24 mouse cellular contexts compared by ENCODE assay signal in the genomic region with DNA sequence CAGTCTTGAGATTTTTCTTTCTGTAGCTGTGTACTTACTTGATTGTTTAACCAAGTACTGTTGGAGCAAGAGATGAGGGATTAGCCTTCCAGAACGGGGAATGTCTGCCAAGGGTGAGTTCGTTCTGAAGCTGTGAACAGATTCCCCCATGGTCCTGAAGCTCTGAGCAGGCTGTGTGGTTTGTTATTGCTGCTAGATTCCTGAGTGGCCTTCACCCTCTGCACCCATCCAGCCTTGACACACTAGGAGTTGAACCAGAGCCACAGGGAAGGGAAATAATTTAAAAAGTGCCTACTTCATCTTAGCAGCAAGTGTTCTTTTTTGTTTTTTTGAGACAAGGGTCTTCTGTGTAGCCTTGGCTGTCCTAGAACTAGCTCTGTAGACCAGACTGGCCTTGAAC. TPM values are rescaled to one million over a fixed set of nuclear protein-coding genes. Genes with fewer than 3 reads are reported as not detected.
A peak's percentile ranks its signal among the peaks of the same experiment; 100 is the strongest.
DNase-seq lines count a peak whose midpoint lies in the region; ATAC-seq lines count a peak whose summit lies in the region.
"Had no signal": no experiment of that assay in that cellular context is flagged by ENCODE, and none has a peak within 500 bp of the region (broad histone marks: within the 10 kb centered on the region; RNA-seq: fewer than 3 reads in every experiment).

No protein-coding gene starts in this region.

- no peak overlapping the region for H3K4me3 ChIP-seq in liver, embryonic 12.5 days
- no peak overlapping the region for H3K4me3 ChIP-seq in forebrain, embryonic 14.5 days (ENCODE audit: low read depth, low read length)
- H3K4me3 ChIP-seq: embryonic facial prominence, embryonic 15.5 days; erythroblast, embryonic 14.5 days; forebrain, embryonic 10.5 days; forebrain, embryonic 15.5 days; heart, embryonic 10.5 days; hindbrain, embryonic 12.5 days had no signal

- H3K4me1 ChIP-seq in liver, embryonic 12.5 days, result peaks cover 93% of the 10 kb centered on the region
- H3K4me1 ChIP-seq in forebrain, embryonic 14.5 days (ENCODE audit: control insufficient read depth, insufficient read depth, low read length), result no peaks in the 10 kb centered on the region
- H3K4me1 ChIP-seq: forebrain, embryonic 10.5 days; forebrain, embryonic 15.5 days; hindbrain, embryonic 12.5 days had no signal

- H3K9ac ChIP-seq in liver, embryonic 12.5 days, result no peak overlapping the region
- H3K9ac ChIP-seq in forebrain, embryonic 14.5 days (ENCODE audit: low read length), result no peak overlapping the region
- H3K9ac ChIP-seq: embryonic facial prominence, embryonic 15.5 days; forebrain, embryonic 15.5 days; hindbrain, embryonic 12.5 days had no signal

- peak overlapping the region; percentile 1; the same call in 1 of the 2 replicates for H3K27ac ChIP-seq in liver, embryonic 12.5 days
- no peak overlapping the region for H3K27ac ChIP-seq in forebrain, embryonic 14.5 days (ENCODE audit: low read depth, low read length)
- H3K27ac ChIP-seq: embryonic facial prominence, embryonic 15.5 days; forebrain, embryonic 10.5 days; forebrain, embryonic 15.5 days; heart, embryonic 10.5 days; hindbrain, embryonic 12.5 days had no signal

- no peak overlapping the region for H3K4me2 ChIP-seq in liver, embryonic 12.5 days
- H3K4me2 ChIP-seq in forebrain, embryonic 14.5 days (ENCODE audit: low read length), result no peak overlapping the region
- H3K4me2 ChIP-seq: embryonic facial prominence, embryonic 15.5 days; forebrain, embryonic 15.5 days; hindbrain, embryonic 12.5 days had no signal

- H3K27me3 ChIP-seq in liver, embryonic 12.5 days (replicated peaks), result no peaks in the 10 kb centered on the region
- H3K27me3 ChIP-seq in forebrain, embryonic 14.5 days (replicated peaks; ENCODE audit: control insufficient read depth, insufficient read depth, low read length), result no peaks in the 10 kb centered on the region
- H3K27me3 ChIP-seq: embryonic facial prominence, embryonic 15.5 days; forebrain, embryonic 15.5 days; hindbrain, embryonic 12.5 days had no signal

- H3K9me3 ChIP-seq in liver, embryonic 12.5 days (replicated peaks), result no peaks in the 10 kb centered on the region
- H3K9me3 ChIP-seq in forebrain, embryonic 14.5 days (replicated peaks; ENCODE audit: control insufficient read depth, low read length), result no peaks in the 10 kb centered on the region
- H3K9me3 ChIP-seq: embryonic facial prominence, embryonic 15.5 days; forebrain, embryonic 10.5 days; forebrain, embryonic 15.5 days; heart, embryonic 10.5 days; hindbrain, embryonic 12.5 days had no signal

- no peak for DNase-seq in liver
- DNase-seq in adrenal gland, postnatal 14 days, result peak; percentile 32
- DNase-seq in adrenal gland, postnatal 36 days, result peak; percentile 30 to 55
- DNase-seq in forebrain, embryonic 14.5 days (ENCODE audit: low spot score), result no peak
- DNase-seq: cerebellum, adult 11 months; cerebellum, adult 8-10 months; cerebellum, postnatal 14 days; embryo, embryonic 11 days; gastrocnemius, postnatal 36 days; heart, adult 18-20 months; heart, postnatal 10 days; heart, postnatal 4 days had no signal

- no peak for ATAC-seq in liver, embryonic 12.5 days
- no peak for ATAC-seq in megakaryocyte-erythroid progenitor cell, adult 5-6 weeks (replicated peaks; ENCODE audit: low FRiP score, low TSS enrichment, poor library complexity, severe bottlenecking)
- ATAC-seq in forebrain, embryonic 14.5 days, result no peak
- ATAC-seq: forebrain, embryonic 15.5 days; hindbrain, embryonic 16.5 days had no signal

- peaks cover 100% of the 10 kb centered on the region for H3K36me3 ChIP-seq in liver, embryonic 12.5 days
- peaks cover 25% of the 10 kb centered on the region for H3K36me3 ChIP-seq in forebrain, embryonic 14.5 days (ENCODE audit: control insufficient read depth, insufficient read depth, low read length)

- 87% methylated on average over 2 of the region's 2 CpGs for WGBS in liver, embryonic 12.5 days (ENCODE audit: insufficient replicate concordance)
- WGBS in forebrain, embryonic 14.5 days, result 87% methylated on average over 2 of the region's 2 CpGs

RNA-seq across cellular contexts. Expression of a gene that starts 21.7 kb away (rescaled TPM):
- polyA plus RNA-seq in liver, embryonic 12.5 days (2016; fragmentation: Nextera tagmentation; extraction: Ambion mirVana), result 159 and 164 TPM in 2 replicates
- 46.2 and 49.6 TPM in 2 replicates for total RNA-seq in adrenal gland, postnatal 14 days (2021)
- 10 to 100 TPM; 41.8 to 42.9 TPM for total RNA-seq in adrenal gland, postnatal 36 days (2021)
- 59.0 and 64.0 TPM in 2 replicates for total RNA-seq in megakaryocyte-erythroid progenitor cell, adult 5-6 weeks (2014; fragmentation: Nextera tagmentation)
- 14.0 and 21.1 TPM in 2 replicates for total RNA-seq in megakaryocyte-erythroid progenitor cell, adult 5-6 weeks (2017)
- 81.2 and 82.1 TPM in 2 replicates for polyA plus RNA-seq in forebrain, embryonic 14.5 days (2014; fragmentation: Nextera tagmentation; extraction: Ambion mirVana)

RNA-seq across cellular contexts. Expression of a gene that starts 26.3 kb away (rescaled TPM):
- polyA plus RNA-seq in liver, embryonic 12.5 days (2016; fragmentation: Nextera tagmentation; extraction: Ambion mirVana), result 0.15 and 0.19 TPM in 2 replicates
- 0.22 and 0.38 TPM in 2 replicates for total RNA-seq in adrenal gland, postnatal 14 days (2021)
- under 1 TPM; 0.30 TPM for total RNA-seq in adrenal gland, postnatal 36 days (2021)
- not detected in 2 replicates for total RNA-seq in megakaryocyte-erythroid progenitor cell, adult 5-6 weeks (2014; fragmentation: Nextera tagmentation)
- not detected in 2 replicates for total RNA-seq in megakaryocyte-erythroid progenitor cell, adult 5-6 weeks (2017)
- 0.10 TPM in 1 of 2 replicates, not detected in the other for polyA plus RNA-seq in forebrain, embryonic 14.5 days (2014; fragmentation: Nextera tagmentation; extraction: Ambion mirVana)
- total RNA-seq: common myeloid progenitor, adult 5-6 weeks; gastrocnemius, adult 8-10 months; gastrocnemius, postnatal 36 days; heart, adult 18-20 months had no signal
- polyA plus RNA-seq: erythroblast, embryonic 14.5 days; inflammation-experienced regulatory T-cells, adult 6 months had no signal

RNA-seq across cellular contexts. Expression of a gene that starts 28.8 kb away (rescaled TPM):
- polyA plus RNA-seq in liver, embryonic 12.5 days (2016; fragmentation: Nextera tagmentation; extraction: Ambion mirVana), result 55.0 and 65.0 TPM in 2 replicates
- total RNA-seq in adrenal gland, postnatal 14 days (2021), result 186 and 200 TPM in 2 replicates
- total RNA-seq in adrenal gland, postnatal 36 days (2021), result 100 to 1,000 TPM; 265 to 371 TPM
- 43.7 and 54.2 TPM in 2 replicates for total RNA-seq in megakaryocyte-erythroid progenitor cell, adult 5-6 weeks (2014; fragmentation: Nextera tagmentation)
- 20.7 and 30.4 TPM in 2 replicates for total RNA-seq in megakaryocyte-erythroid progenitor cell, adult 5-6 weeks (2017)
- 54.7 and 56.7 TPM in 2 replicates for polyA plus RNA-seq in forebrain, embryonic 14.5 days (2014; fragmentation: Nextera tagmentation; extraction: Ambion mirVana)

RNA-seq across cellular contexts. Expression of a gene that starts 43.5 kb away (rescaled TPM):
- polyA plus RNA-seq in liver, embryonic 12.5 days (2016; fragmentation: Nextera tagmentation; extraction: Ambion mirVana), result 16.0 and 16.5 TPM in 2 replicates
- total RNA-seq in adrenal gland, postnatal 14 days (2021), result 7.5 and 10.0 TPM in 2 replicates
- total RNA-seq in adrenal gland, postnatal 36 days (2021), result 1 to 10 TPM; 2.4 to 4.3 TPM
- 14.0 and 24.8 TPM in 2 replicates for total RNA-seq in megakaryocyte-erythroid progenitor cell, adult 5-6 weeks (2014; fragmentation: Nextera tagmentation)
- 7.1 and 13.0 TPM in 2 replicates for total RNA-seq in megakaryocyte-erythroid progenitor cell, adult 5-6 weeks (2017)
- polyA plus RNA-seq in forebrain, embryonic 14.5 days (2014; fragmentation: Nextera tagmentation; extraction: Ambion mirVana), result 2.4 and 2.5 TPM in 2 replicates

RNA-seq across cellular contexts. Expression of a gene that starts 49.9 kb away (rescaled TPM):
- polyA plus RNA-seq in liver, embryonic 12.5 days (2016; fragmentation: Nextera tagmentation; extraction: Ambion mirVana), result 124 and 125 TPM in 2 replicates
- total RNA-seq in adrenal gland, postnatal 14 days (2021), result 81.7 and 83.6 TPM in 2 replicates
- total RNA-seq in adrenal gland, postnatal 36 days (2021), result 10 to 100 TPM; 89.1 to 93.9 TPM
- 73.1 and 108 TPM in 2 replicates for total RNA-seq in megakaryocyte-erythroid progenitor cell, adult 5-6 weeks (2014; fragmentation: Nextera tagmentation)
- total RNA-seq in megakaryocyte-erythroid progenitor cell, adult 5-6 weeks (2017), result 30.1 and 48.6 TPM in 2 replicates
- polyA plus RNA-seq in forebrain, embryonic 14.5 days (2014; fragmentation: Nextera tagmentation; extraction: Ambion mirVana), result 70.2 and 96.3 TPM in 2 replicates

Comparison
In these comparisons a context has a peak if more than half of its experiments do, and no peak if none do; other contexts are left out.
1. DNase-seq: peak in adrenal gland, postnatal 14 days (single experiment) and adrenal gland, postnatal 36 days (2 of 2); none in liver (single experiment) and forebrain, embryonic 14.5 days (single experiment).